Mouse (Mus musculus) pancreas, adult 10 weeks (tissue): ENCODE data around the gene Taar1. TPM values are rescaled to one million over a fixed set of nuclear protein-coding genes. Genes with fewer than 3 reads are reported as not detected.

ENCODE experiments used
- polyA plus RNA-seq: library from polyadenylated mRNA; stranded (reverse); fragments of 350-450 nt; fragmentation: Illumina TruSeq; extraction: RNeasy Lipid Tissue Mini Kit (QIAGEN cat#74804); gene quantifications from one replicate; pipeline ENCODE4 v1.2.3, GENCODE M21; 2015; ENCODE audit warnings: low read depth, low replicate concordance; ENCODE audit not compliant: insufficient read depth

Gene Taar1
- polyA plus RNA-seq: not detected

DNA sequence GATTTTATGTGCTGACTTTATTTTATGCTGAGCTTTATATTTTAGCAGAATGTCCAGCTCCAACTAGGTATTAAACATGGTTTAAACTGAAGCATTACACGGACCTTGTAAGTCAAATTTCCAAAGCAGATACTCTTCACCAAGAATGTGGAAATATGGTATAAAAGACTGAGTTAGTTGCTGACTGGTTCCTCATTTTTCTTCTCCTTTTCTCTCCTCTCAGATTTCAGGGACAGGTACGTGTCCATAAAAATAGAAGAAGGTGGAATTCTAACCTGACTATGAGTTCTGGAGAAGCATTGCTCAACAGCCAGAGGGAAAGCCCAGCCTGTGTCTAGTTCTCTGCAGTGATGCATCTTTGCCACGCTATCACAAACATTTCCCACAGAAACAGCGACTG is at the start of gene Taar1:
Gene Taar1, plus strand, starts transcription at position 301 of the 400 bp plus-strand sequence.

DNA sequence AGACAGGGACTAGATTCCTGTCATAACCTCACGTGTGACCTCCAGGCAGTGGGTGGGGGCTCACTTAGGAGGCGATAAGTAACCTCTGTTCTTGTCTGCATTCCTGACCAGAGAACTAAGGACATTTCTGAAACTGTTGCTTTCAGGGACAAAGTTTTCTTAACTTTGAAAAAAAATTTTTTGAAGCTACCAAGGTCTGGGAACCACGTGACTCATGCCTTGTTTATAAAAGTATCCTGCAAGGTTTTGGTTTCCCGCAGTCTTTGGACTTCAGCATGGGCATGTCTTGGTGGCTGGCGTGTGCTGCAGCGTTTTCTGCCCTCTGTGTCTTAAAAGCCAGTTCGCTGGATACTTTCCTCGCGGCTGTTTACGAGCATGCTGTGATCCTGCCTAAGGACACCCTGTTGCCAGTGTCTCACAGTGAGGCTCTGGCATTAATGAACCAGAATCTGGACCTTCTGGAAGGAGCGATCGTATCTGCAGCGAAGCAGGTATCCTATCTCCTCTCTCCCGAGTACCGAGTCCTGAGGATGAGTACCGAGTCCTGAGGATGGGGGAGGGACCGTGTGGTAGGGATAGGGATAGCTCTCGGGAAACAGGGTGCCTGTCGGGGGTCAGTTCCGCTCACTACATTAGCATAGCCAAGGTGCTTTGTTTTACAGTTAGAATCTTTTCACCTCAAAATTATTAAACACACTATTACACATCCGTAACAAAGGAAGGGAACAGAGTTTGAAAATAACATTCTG is 25.4 kb upstream of the Taar1 start, which contains the start of gene Vnn1:
Gene Vnn1, plus strand, starts transcription at position 88 of the 749 bp plus-strand sequence.

GRCm38 (mm10) chr10:23938312-23938711 is 18.2 kb downstream of the Taar1 start, which contains the start of gene Taar2:
Gene Taar2 (plus strand): TSS chr10:23938572.

DNA sequence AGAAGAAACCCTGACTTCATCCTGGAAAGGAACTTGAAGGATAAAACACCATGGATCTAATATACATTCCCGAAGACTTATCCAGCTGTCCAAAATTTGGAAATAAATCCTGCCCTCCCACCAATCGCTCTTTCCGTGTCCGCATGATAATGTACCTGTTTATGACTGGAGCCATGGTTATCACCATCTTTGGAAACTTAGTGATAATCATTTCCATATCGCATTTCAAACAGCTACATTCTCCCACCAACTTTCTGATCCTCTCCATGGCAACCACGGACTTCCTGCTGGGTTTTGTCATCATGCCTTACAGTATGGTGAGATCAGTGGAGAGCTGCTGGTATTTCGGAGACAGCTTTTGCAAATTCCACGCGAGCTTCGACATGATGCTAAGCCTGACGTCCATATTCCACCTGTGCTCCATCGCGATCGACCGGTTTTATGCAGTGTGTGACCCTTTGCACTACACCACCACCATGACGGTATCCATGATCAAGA is 29.4 kb downstream of the Taar1 start, which contains the start of gene Taar3:
Gene Taar3, plus strand, starts transcription at position 51 of the 498 bp plus-strand sequence.

GRCm38 (mm10) chr10:23960444-23960915 is 40.3 kb downstream of the Taar1 start, which contains the start of gene Taar4:
Gene Taar4 (plus strand): TSS chr10:23960494.

GRCm38 (mm10) chr10:23970656-23971165 is 50.6 kb downstream of the Taar1 start, which contains the start of gene Taar5:
Gene Taar5 (plus strand): TSS chr10:23970706.

Other genes starting within 250 kb of the Taar1 start
- gene Rps12, start 133.1 kb upstream of the Taar1 start, polyA plus RNA-seq: 1,153 TPM
- 2.6 TPM for gene Slc18b1, start 123.4 kb upstream of the Taar1 start, polyA plus RNA-seq
- not detected for gene Vnn3, start 68.9 kb upstream of the Taar1 start, polyA plus RNA-seq
- 0.66 TPM for gene Vnn1, start 25.7 kb upstream of the Taar1 start, polyA plus RNA-seq
- not detected for gene Taar2, start 18.2 kb downstream of the Taar1 start, polyA plus RNA-seq
- not detected for gene Taar3, start 29.2 kb downstream of the Taar1 start, polyA plus RNA-seq
- gene Taar4, start 40.1 kb downstream of the Taar1 start, polyA plus RNA-seq: not detected
- gene Taar5, start 50.4 kb downstream of the Taar1 start, polyA plus RNA-seq: not detected
- not detected for gene Taar6, start 65.3 kb downstream of the Taar1 start, polyA plus RNA-seq
- not detected for gene Taar7a, start 73.1 kb downstream of the Taar1 start, polyA plus RNA-seq
- not detected for gene Taar7b, start 79.6 kb downstream of the Taar1 start, polyA plus RNA-seq
- gene Taar7d, start 106.9 kb downstream of the Taar1 start, polyA plus RNA-seq: not detected
- gene Taar7e, start 117.3 kb downstream of the Taar1 start, polyA plus RNA-seq: not detected
- gene Taar7f, start 129.2 kb downstream of the Taar1 start, polyA plus RNA-seq: not detected
- not detected for gene Taar8a, start 156.1 kb downstream of the Taar1 start, polyA plus RNA-seq
- not detected for gene Taar8b, start 171.9 kb downstream of the Taar1 start, polyA plus RNA-seq
- not detected for gene Taar8c, start 181.6 kb downstream of the Taar1 start, polyA plus RNA-seq
- not detected for gene Taar9, start 189.2 kb downstream of the Taar1 start, polyA plus RNA-seq
- gene Stx7, start 228.9 kb downstream of the Taar1 start, polyA plus RNA-seq: 11.3 TPM